Mouse (Mus musculus) neutrophil, adult 83 days (primary cell): ENCODE results near the gene Vnn3. TPM values are rescaled to one million over a fixed set of nuclear protein-coding genes. Genes with fewer than 3 reads are reported as not detected.

Experiments used
- total RNA-seq, 2 experiments: library from RNA; stranded (reverse); gene quantifications; one replicate each; pipeline ENCODE4 v1.2.4; 2023

Vnn3 gene
- 10 to 100 TPM; 44.1 to 48.1 TPM for total RNA-seq

DNA sequence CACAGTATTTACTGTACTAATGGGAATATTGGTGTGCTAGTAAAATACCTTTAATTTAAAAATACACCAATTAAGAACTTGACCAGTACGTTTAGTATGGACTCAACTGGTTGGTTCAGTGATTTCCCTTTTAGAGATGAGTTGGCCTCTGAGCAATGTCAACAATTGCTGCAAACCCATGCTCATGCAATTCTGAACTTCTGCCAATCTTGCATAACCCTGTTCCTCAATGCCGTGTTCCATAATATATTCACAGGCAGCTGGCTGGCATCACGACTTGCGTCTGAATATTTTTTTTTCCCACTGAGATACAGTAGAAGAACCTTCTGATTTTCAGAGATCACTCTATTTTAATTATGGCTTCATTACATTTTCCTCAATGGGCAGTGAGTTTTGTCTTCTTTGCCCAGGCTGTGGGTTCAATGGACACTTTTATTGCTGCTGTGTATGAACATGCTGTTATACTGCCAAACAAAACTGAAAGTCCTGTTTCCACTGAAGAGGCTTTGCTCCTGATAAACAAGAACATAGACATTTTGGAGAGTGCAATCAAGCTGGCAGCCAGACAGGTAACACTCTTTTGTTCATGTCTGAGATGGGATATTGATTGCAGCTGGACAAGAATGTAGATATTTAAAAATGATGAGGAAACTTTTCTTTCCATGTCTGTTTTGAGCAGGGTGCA is at the start of gene Vnn3:
TSS of gene Vnn3 (plus strand) at position 235 of the 685 bp plus-strand sequence.

DNA sequence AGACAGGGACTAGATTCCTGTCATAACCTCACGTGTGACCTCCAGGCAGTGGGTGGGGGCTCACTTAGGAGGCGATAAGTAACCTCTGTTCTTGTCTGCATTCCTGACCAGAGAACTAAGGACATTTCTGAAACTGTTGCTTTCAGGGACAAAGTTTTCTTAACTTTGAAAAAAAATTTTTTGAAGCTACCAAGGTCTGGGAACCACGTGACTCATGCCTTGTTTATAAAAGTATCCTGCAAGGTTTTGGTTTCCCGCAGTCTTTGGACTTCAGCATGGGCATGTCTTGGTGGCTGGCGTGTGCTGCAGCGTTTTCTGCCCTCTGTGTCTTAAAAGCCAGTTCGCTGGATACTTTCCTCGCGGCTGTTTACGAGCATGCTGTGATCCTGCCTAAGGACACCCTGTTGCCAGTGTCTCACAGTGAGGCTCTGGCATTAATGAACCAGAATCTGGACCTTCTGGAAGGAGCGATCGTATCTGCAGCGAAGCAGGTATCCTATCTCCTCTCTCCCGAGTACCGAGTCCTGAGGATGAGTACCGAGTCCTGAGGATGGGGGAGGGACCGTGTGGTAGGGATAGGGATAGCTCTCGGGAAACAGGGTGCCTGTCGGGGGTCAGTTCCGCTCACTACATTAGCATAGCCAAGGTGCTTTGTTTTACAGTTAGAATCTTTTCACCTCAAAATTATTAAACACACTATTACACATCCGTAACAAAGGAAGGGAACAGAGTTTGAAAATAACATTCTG is 43.5 kb downstream of the Vnn3 start, which contains the start of gene Vnn1:
TSS of gene Vnn1 (plus strand) at position 88 of the 749 bp plus-strand sequence.

Other genes starting within 250 kb of the Vnn3 start
- 100 to 1,000 TPM; 457 to 718 TPM for gene Rps12, start 64.2 kb upstream of the Vnn3 start, total RNA-seq
- 1 to 10 TPM in 1 of 2 experiments, under 1 TPM in 1; 0.42 to 1.3 TPM for gene Slc18b1, start 54.5 kb upstream of the Vnn3 start, total RNA-seq
- under 1 TPM in 1 of 2 experiments, not detected in 1; 0.46 TPM for gene Vnn1, start 43.2 kb downstream of the Vnn3 start, total RNA-seq
- not detected for gene Taar1, start 68.9 kb downstream of the Vnn3 start, total RNA-seq
- gene Taar2, start 87.1 kb downstream of the Vnn3 start, total RNA-seq = not detected
- gene Taar3, start 98.1 kb downstream of the Vnn3 start, total RNA-seq = not detected
- gene Taar4, start 109.0 kb downstream of the Vnn3 start, total RNA-seq = not detected
- gene Taar5, start 119.2 kb downstream of the Vnn3 start, total RNA-seq = not detected
- gene Taar6, start 134.2 kb downstream of the Vnn3 start, total RNA-seq = not detected
- not detected for gene Taar7a, start 142.0 kb downstream of the Vnn3 start, total RNA-seq
- not detected for gene Taar7b, start 148.5 kb downstream of the Vnn3 start, total RNA-seq
- not detected for gene Taar7d, start 175.8 kb downstream of the Vnn3 start, total RNA-seq
- gene Taar7e, start 186.2 kb downstream of the Vnn3 start, total RNA-seq = not detected
- gene Taar7f, start 198.0 kb downstream of the Vnn3 start, total RNA-seq = not detected
- gene Taar8a, start 225.0 kb downstream of the Vnn3 start, total RNA-seq = not detected
- gene Taar8b, start 240.8 kb downstream of the Vnn3 start, total RNA-seq = not detected